Mouse (Mus musculus) spleen, postnatal 14 days (tissue): ENCODE data around the gene Hnrnph3.
"Not testable (repeated sequence)": the region's sequence is repeated elsewhere in the genome, so short reads cannot be mapped to it uniquely, and the experiment has no call there.

Experiments used
- DNase-seq, 2 experiments: peaks; one replicate each; pipeline ENCODE4 v3.0.0; 2021 to 2022; ENCODE audit warnings: low spot score in 2 of 2

The Hnrnph3 gene

GRCm38 (mm10) chr10:63023749-63024579 is at the start of gene Hnrnph3, which contains the start of gene Pbld2:
TSS of gene Hnrnph3 (minus strand) at chr10:63024217.
TSS of gene Pbld2 (plus strand) at chr10:63024315.
- peak; percentile 95 to 98 for DNase-seq

- DNase-seq: peak; percentile 34 to 64
Measured at GRCm38 (mm10) chr10:63065988-63066387, 42.0 kb upstream of the Hnrnph3 start.

GRCm38 (mm10) chr10:63065561-63065960 is 41.5 kb upstream of the Hnrnph3 start:
- no peak for DNase-seq

GRCm38 (mm10) chr10:63064516-63064915 is 40.5 kb upstream of the Hnrnph3 start:
- no peak for DNase-seq

- DNase-seq: no peak
Measured at GRCm38 (mm10) chr10:63063365-63063764, 39.3 kb upstream of the Hnrnph3 start.

- no peak for DNase-seq
Measured at GRCm38 (mm10) chr10:63062696-63063095, 38.7 kb upstream of the Hnrnph3 start.

- no peak for DNase-seq
Measured at GRCm38 (mm10) chr10:63061266-63061665, 37.2 kb upstream of the Hnrnph3 start.

GRCm38 (mm10) chr10:63060406-63060805 is 36.4 kb upstream of the Hnrnph3 start:
- no peak for DNase-seq

GRCm38 (mm10) chr10:63059862-63060261 is 35.8 kb upstream of the Hnrnph3 start, which contains the start of gene Pbld1:
TSS of gene Pbld1 (plus strand) at chr10:63060162.
- no peak for DNase-seq

GRCm38 (mm10) chr10:63056966-63057750 is 33.1 kb upstream of the Hnrnph3 start:
- no peak for DNase-seq

- no peak for DNase-seq
Measured at GRCm38 (mm10) chr10:63054586-63054985, 30.6 kb upstream of the Hnrnph3 start.

GRCm38 (mm10) chr10:63054071-63054470 is 30.1 kb upstream of the Hnrnph3 start:
- not testable (repeated sequence) for DNase-seq

GRCm38 (mm10) chr10:63053007-63053406 is 29.0 kb upstream of the Hnrnph3 start:
- DNase-seq: no peak

GRCm38 (mm10) chr10:63052011-63052410 is 28.0 kb upstream of the Hnrnph3 start:
- no peak for DNase-seq

- no peak for DNase-seq
Measured at GRCm38 (mm10) chr10:63051267-63051666, 27.2 kb upstream of the Hnrnph3 start.

GRCm38 (mm10) chr10:63049106-63049505 is 25.1 kb upstream of the Hnrnph3 start:
- DNase-seq: no peak

- no peak for DNase-seq
Measured at GRCm38 (mm10) chr10:63047751-63048150, 23.7 kb upstream of the Hnrnph3 start.

- DNase-seq: no peak
Measured at GRCm38 (mm10) chr10:63043154-63043553, 19.1 kb upstream of the Hnrnph3 start.

GRCm38 (mm10) chr10:63039867-63040628 is 16.0 kb upstream of the Hnrnph3 start:
- DNase-seq: no peak

- DNase-seq: no peak
Measured at GRCm38 (mm10) chr10:63038571-63039320, 14.7 kb upstream of the Hnrnph3 start.

GRCm38 (mm10) chr10:63032956-63033355 is 8.9 kb upstream of the Hnrnph3 start:
- no peak for DNase-seq
